Mouse (Mus musculus): ENCODE measurements around the gene Lbp. TPM values are rescaled to one million over a fixed set of nuclear protein-coding genes. Genes with fewer than 3 reads are reported as not detected.
A peak's percentile ranks its signal among the peaks of the same experiment; 100 is the strongest.

Lbp gene
- 1.4 and 2.1 TPM in 2 replicates for polyA plus RNA-seq (2015; fragmentation: Nextera tagmentation; extraction: Ambion mirVana)

GRCm38 (mm10) chr2:158305948-158306695, at the start of gene Lbp:
Gene Lbp, plus strand, starts transcription at chr2:158306493.
- Histone ChIP-seq H3K9me3 (no peaks in the 10 kb centered on the region), H3K9ac (replicated peaks) (no peak within 1 kb of the TSS)
- 50% methylated on average over 13 of the region's 13 CpGs for WGBS

GRCm38 (mm10) chr2:158256894-158257293, 49.4 kb upstream of the Lbp start:
- Histone ChIP-seq H3K27me3 (0 out of 2 replicates have a peak, but pooled peaks cover 3% of the 10 kb centered on the region), H3K4me2 (replicated peaks) (no peak overlapping the region), H3K9me3 (no peaks in the 10 kb centered on the region), H3K36me3 (no peaks in the 10 kb centered on the region), H3K27ac (no peak overlapping the region), H3K4me1 (replicated peaks) (peaks cover 9% of the 10 kb centered on the region), H3K9ac (replicated peaks) (no peak overlapping the region), H3K4me3 (replicated peaks) (no peak overlapping the region)
- WGBS, result 9% methylated on average over 5 of the region's 5 CpGs
- ATAC-seq, result no peak

More at GRCm38 (mm10) chr2:158305948-158306695, at the start of gene Lbp:
- Histone ChIP-seq H3K27me3 (no peaks in the 10 kb centered on the region), H3K4me2 (replicated peaks) (no peak within 1 kb of the TSS), H3K36me3 (no peaks in the 10 kb centered on the region), H3K4me3 (replicated peaks) (no peak within 1 kb of the TSS), H3K4me1 (replicated peaks) (no peaks in the 10 kb centered on the region), H3K27ac (no peak within 1 kb of the TSS)
- peak; percentile 24; the same call in 1 of the 2 replicates for ATAC-seq

- Histone ChIP-seq H3K36me3 (no peaks in the 10 kb centered on the region), H3K4me2 (replicated peaks) (no peak within 1 kb of the TSS), H3K27ac (no peak within 1 kb of the TSS), H3K9me3 (no peaks in the 10 kb centered on the region), H3K9ac (replicated peaks) (no peak within 1 kb of the TSS), H3K27me3 (0 out of 2 replicates have a peak, but pooled peaks cover 3% of the 10 kb centered on the region), H3K4me3 (replicated peaks) (no peak within 1 kb of the TSS), H3K4me1 (replicated peaks) (peaks cover 9% of the 10 kb centered on the region)
- WGBS, result 78% methylated on average over 18 of the region's 18 CpGs
- peak; percentile 17; the same call in 1 of the 2 replicates for ATAC-seq
Observed at GRCm38 (mm10) chr2:158258005-158258418, 48.3 kb upstream of the Lbp start, which contains the start of gene Bpi. Gene Bpi, plus strand, starts transcription at chr2:158258094.

DNA sequence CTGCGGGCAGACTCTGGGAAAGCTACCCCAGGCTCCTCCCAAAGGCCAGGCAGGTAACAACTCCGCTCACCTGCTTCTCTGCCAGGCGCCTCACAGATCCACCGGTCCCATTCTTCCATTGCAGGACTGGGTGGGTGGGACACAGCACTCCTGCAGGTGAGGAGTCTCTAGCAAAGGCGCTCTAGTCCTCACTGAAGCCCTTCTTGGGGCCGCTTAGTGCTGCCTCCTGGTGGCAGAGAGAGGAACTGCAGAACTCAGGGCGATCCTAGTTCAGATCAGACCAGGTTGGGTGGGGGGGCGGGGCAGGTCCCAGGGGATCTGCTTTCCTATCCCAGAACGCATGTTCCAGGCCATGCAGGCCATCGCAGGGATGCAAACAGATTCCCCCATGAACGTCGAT, 47.5 kb upstream of the Lbp start:
- WGBS, result 10% methylated on average over 12 of the region's 12 CpGs

DNA sequence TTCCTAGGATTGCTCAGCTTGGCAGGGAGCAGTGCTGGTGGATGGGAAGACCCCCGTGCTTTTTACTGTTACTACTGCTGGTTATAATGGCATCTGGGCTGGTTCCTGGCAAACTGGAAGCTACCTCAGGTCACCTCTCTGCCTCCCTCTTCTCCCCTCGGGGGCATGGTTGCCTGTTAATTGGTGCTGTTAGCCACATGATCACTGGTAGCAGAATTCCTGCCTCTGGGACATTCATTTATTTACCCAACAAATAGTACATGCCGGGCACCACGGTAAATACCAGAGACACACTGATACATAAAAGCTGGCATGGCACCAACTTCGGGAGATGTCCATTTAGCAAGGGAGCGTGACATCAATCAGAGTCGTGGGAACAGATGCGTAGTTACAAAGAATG, 46.8 kb upstream of the Lbp start:
- no peak for ATAC-seq
- Histone ChIP-seq H3K9ac (replicated peaks) (no peak overlapping the region), H3K9me3 (no peaks in the 10 kb centered on the region), H3K27me3 (0 out of 2 replicates have a peak, but pooled peaks cover 3% of the 10 kb centered on the region), H3K4me3 (replicated peaks) (no peak overlapping the region), H3K4me2 (replicated peaks) (no peak overlapping the region), H3K27ac (no peak overlapping the region), H3K36me3 (no peaks in the 10 kb centered on the region), H3K4me1 (replicated peaks) (peaks cover 9% of the 10 kb centered on the region)
- WGBS, result 78% methylated on average over 8 of the region's 8 CpGs

More for the DNA sequence above, 47.5 kb upstream of the Lbp start:
- Histone ChIP-seq H3K4me2 (replicated peaks) (no peak overlapping the region), H3K9me3 (no peaks in the 10 kb centered on the region), H3K4me3 (replicated peaks) (no peak overlapping the region), H3K27me3 (0 out of 2 replicates have a peak, but pooled peaks cover 3% of the 10 kb centered on the region), H3K27ac (no peak overlapping the region), H3K4me1 (replicated peaks) (peaks cover 9% of the 10 kb centered on the region), H3K36me3 (no peaks in the 10 kb centered on the region), H3K9ac (replicated peaks) (no peak overlapping the region)
- peak; percentile 63 for ATAC-seq

- no peaks in the 10 kb centered on the region for H3K27me3 ChIP-seq
- H3K9me3 ChIP-seq, result no peaks in the 10 kb centered on the region
- no peaks in the 10 kb centered on the region for H3K4me1 ChIP-seq (replicated peaks)
- H3K27ac ChIP-seq, result no peak overlapping the region
- no peaks in the 10 kb centered on the region for H3K36me3 ChIP-seq
- H3K4me3 ChIP-seq (replicated peaks), result no peak overlapping the region
- no peak overlapping the region for H3K9ac ChIP-seq (replicated peaks)
- no peak overlapping the region for H3K4me2 ChIP-seq (replicated peaks)
- WGBS, result 84% methylated on average over 3 of the region's 3 CpGs
- ATAC-seq, result no peak
Observed at GRCm38 (mm10) chr2:158264877-158265276, 41.4 kb upstream of the Lbp start.

DNA sequence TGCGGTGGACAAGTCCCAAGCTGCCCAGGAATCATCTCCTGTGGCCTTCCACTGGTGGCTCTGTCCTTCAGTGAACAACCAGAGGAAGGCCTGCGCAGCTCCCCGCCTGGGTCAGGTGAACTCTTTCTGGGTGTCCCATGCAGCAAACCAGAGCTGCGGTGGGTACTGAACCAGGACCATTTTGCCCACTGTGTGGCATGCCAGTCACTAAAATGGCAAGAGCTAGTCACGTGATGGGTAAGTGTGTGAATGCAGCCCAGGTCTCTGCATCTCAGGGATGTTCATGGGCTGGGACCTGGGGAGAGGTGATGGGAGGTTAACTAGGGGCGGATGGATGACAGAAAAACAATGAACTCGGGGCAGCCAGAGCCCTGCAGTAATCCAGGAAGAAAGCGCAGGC, 36.3 kb upstream of the Lbp start:
- Histone ChIP-seq H3K27me3 (no peaks in the 10 kb centered on the region), H3K4me3 (replicated peaks) (no peak overlapping the region), H3K4me1 (replicated peaks) (no peaks in the 10 kb centered on the region), H3K9ac (replicated peaks) (no peak overlapping the region), H3K27ac (no peak overlapping the region), H3K4me2 (replicated peaks) (no peak overlapping the region), H3K36me3 (no peaks in the 10 kb centered on the region), H3K9me3 (no peaks in the 10 kb centered on the region)
- ATAC-seq, result no peak
- WGBS, result 77% methylated on average over 8 of the region's 8 CpGs

GRCm38 (mm10) chr2:158273646-158274045, 32.6 kb upstream of the Lbp start:
- no peaks in the 10 kb centered on the region for H3K4me1 ChIP-seq (replicated peaks)
- H3K27ac ChIP-seq, result peak overlapping the region; percentile 47; the same call in 1 of the 2 replicates
- 21% methylated on average over 2 of the region's 2 CpGs for WGBS
- no peaks in the 10 kb centered on the region for H3K36me3 ChIP-seq
- no peak for ATAC-seq
- H3K4me2 ChIP-seq (replicated peaks), result no peak overlapping the region
- H3K9me3 ChIP-seq, result no peaks in the 10 kb centered on the region
- H3K27me3 ChIP-seq, result no peaks in the 10 kb centered on the region
- H3K9ac ChIP-seq (replicated peaks), result no peak overlapping the region
- H3K4me3 ChIP-seq (replicated peaks), result no peak overlapping the region

DNA sequence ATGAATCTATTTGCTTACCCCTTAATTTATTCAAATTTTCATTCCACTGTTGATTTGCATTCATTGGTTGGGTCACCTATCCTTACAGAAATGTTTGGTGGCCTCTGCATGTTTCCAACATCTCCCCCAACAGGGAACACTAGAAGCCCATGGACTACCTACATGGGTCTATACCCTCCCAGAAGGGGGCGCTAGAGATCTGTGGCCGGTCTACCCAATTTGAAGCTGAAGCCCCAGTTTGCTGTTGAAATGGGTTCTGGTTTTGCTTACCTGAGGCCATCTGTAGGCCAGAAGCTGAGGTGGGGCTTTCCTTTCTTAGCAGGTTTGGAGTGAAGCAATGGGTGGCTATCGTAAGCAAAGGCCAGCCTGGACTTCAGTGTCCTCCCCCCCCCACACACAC, 30.9 kb upstream of the Lbp start:
- H3K27ac ChIP-seq, result no peak overlapping the region
- WGBS, result 93% methylated on average over 3 of the region's 3 CpGs
- no peaks in the 10 kb centered on the region for H3K36me3 ChIP-seq
- ATAC-seq, result no peak
- no peaks in the 10 kb centered on the region for H3K9me3 ChIP-seq
- H3K27me3 ChIP-seq, result no peaks in the 10 kb centered on the region
- no peaks in the 10 kb centered on the region for H3K4me1 ChIP-seq (replicated peaks)
- H3K4me3 ChIP-seq (replicated peaks), result no peak overlapping the region
- H3K4me2 ChIP-seq (replicated peaks), result no peak overlapping the region
- no peak overlapping the region for H3K9ac ChIP-seq (replicated peaks)

- Histone ChIP-seq H3K27ac (no peak overlapping the region), H3K36me3 (no peaks in the 10 kb centered on the region), H3K4me3 (replicated peaks) (no peak overlapping the region), H3K4me2 (replicated peaks) (no peak overlapping the region), H3K9ac (replicated peaks) (no peak overlapping the region), H3K4me1 (replicated peaks) (no peaks in the 10 kb centered on the region), H3K27me3 (no peaks in the 10 kb centered on the region), H3K9me3 (no peaks in the 10 kb centered on the region)
- no peak for ATAC-seq
- 81% methylated on average over 4 of the region's 4 CpGs for WGBS
Observed at GRCm38 (mm10) chr2:158275811-158276210, 30.5 kb upstream of the Lbp start.

DNA sequence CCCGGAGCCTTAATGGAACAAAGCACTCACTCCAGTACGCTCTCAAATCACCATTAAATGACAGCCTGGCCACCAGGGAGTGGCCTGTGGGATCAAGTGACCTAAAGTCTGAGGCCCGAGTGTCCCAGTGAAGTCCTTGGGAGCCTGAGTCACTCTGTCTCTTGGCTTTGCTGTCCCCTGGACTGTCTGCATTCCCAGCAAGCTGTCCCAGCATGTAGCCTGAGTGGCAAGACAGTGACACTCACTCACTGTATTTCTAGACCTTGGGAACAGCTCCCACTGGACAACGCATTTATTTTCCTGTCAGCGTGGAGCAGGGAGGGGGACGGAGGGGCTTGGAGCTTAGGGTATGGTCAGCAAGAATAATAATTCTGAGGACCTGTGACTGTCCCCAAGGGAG, 29.8 kb upstream of the Lbp start:
- Histone ChIP-seq H3K4me1 (replicated peaks) (no peaks in the 10 kb centered on the region), H3K4me3 (replicated peaks) (no peak overlapping the region), H3K4me2 (replicated peaks) (no peak overlapping the region), H3K9me3 (no peaks in the 10 kb centered on the region), H3K36me3 (no peaks in the 10 kb centered on the region), H3K9ac (replicated peaks) (no peak overlapping the region), H3K27me3 (no peaks in the 10 kb centered on the region), H3K27ac (no peak overlapping the region)
- 80% methylated on average over 6 of the region's 6 CpGs for WGBS
- no peak for ATAC-seq

DNA sequence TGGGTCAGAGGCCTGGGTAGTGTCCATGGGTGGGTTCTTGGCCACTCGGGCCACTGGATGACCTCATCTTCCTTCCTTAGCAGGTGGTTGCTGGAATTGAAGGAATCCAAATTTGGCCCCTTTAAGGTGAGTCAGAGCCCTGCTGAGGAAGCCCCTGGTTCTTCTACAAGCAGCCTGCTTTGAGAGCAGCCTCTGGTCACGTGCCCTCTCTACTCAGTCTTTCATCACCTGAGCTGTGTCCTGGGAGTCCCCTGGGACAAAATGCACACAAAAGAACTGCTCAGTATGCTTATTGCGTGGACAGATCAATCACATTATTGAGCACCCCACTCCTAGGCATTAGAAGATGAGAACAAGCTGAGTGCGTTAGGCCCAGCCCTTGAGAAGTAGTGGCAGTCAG, 29.4 kb upstream of the Lbp start:
- no peaks in the 10 kb centered on the region for H3K4me1 ChIP-seq (replicated peaks)
- H3K9ac ChIP-seq (replicated peaks), result no peak overlapping the region
- no peak overlapping the region for H3K4me3 ChIP-seq (replicated peaks)
- WGBS, result 81% methylated on average over 4 of the region's 4 CpGs
- no peak overlapping the region for H3K27ac ChIP-seq
- no peaks in the 10 kb centered on the region for H3K9me3 ChIP-seq
- no peak for ATAC-seq
- H3K4me2 ChIP-seq (replicated peaks), result no peak overlapping the region
- H3K36me3 ChIP-seq, result no peaks in the 10 kb centered on the region
- no peaks in the 10 kb centered on the region for H3K27me3 ChIP-seq

Measured in midbrain, embryonic 13.5 days (tissue).